In genomic region chr13:67853130-67853529, GRCm38 (mm10) we compare ENCODE assay signal across 26 mouse cellular contexts. TPM values are rescaled to one million over a fixed set of nuclear protein-coding genes. Genes with fewer than 3 reads are reported as not detected.
"Had no signal": no experiment of that assay in that cellular context is flagged by ENCODE, and none has a peak within 500 bp of the region (broad histone marks: within the 10 kb centered on the region; RNA-seq: fewer than 3 reads in every experiment).

No protein-coding gene starts in this region.

- H3K9ac ChIP-seq: lung, embryonic 14.5 days; midbrain, embryonic 12.5 days; neural tube, embryonic 13.5 days; neural tube, embryonic 15.5 days had no signal

- H3K4me2 ChIP-seq: lung, embryonic 14.5 days; midbrain, embryonic 12.5 days; neural tube, embryonic 13.5 days; neural tube, embryonic 15.5 days had no signal

- H3K4me3 ChIP-seq: midbrain, embryonic 10.5 days; midbrain, embryonic 12.5 days; myocyte; neural tube, embryonic 13.5 days; neural tube, embryonic 15.5 days had no signal

- DNase-seq: lung, adult 18-20 months; lung, embryonic 14.5 days; lung, postnatal 10 days; lung, postnatal 4 days; midbrain, embryonic 14.5 days; retina, postnatal 1 day; right cerebral cortex, adult 18-20 months; right cerebral cortex, postnatal 25 days; right cerebral cortex, postnatal 4 days; spleen, adult 18-20 months; thymus, adult 18-20 months; thymus, postnatal 14 days; thymus, postnatal 36 days had no signal

- H3K4me1 ChIP-seq: midbrain, embryonic 10.5 days; midbrain, embryonic 12.5 days; neural tube, embryonic 13.5 days; neural tube, embryonic 15.5 days had no signal

- H3K36me3 ChIP-seq: midbrain, embryonic 10.5 days; midbrain, embryonic 12.5 days; neural tube, embryonic 13.5 days; neural tube, embryonic 15.5 days had no signal

- H3K27ac ChIP-seq: midbrain, embryonic 10.5 days; midbrain, embryonic 12.5 days; neural tube, embryonic 13.5 days; neural tube, embryonic 15.5 days had no signal

- ATAC-seq: midbrain, embryonic 16.5 days had no signal

- H3K27me3 ChIP-seq: midbrain, embryonic 12.5 days; neural tube, embryonic 13.5 days; neural tube, embryonic 15.5 days had no signal

- H3K9me3 ChIP-seq: midbrain, embryonic 10.5 days; midbrain, embryonic 12.5 days; neural tube, embryonic 13.5 days; neural tube, embryonic 15.5 days had no signal

RNA-seq across cellular contexts. Expression of gene BC048507, which starts 10.0 kb away (rescaled TPM):
- polyA plus RNA-seq: liver, embryonic 16.5 days; lung, embryonic 14.5 days; lung, embryonic 16.5 days; midbrain, embryonic 10.5 days; midbrain, embryonic 12.5 days; midbrain, embryonic 14.5 days; midbrain, embryonic 16.5 days; myocyte; neural tube, embryonic 11.5 days; neural tube, embryonic 13.5 days; neural tube, embryonic 15.5 days; small intestine, adult 2 months; stomach, embryonic 14.5 days; stomach, embryonic 16.5 days; thymus, postnatal 0 days had no signal

RNA-seq across cellular contexts. Expression of gene Gm10037, which starts 22.2 kb away (rescaled TPM):
- polyA plus RNA-seq: liver, embryonic 16.5 days; myocyte; small intestine, adult 2 months had no signal
